Mouse (Mus musculus) small intestine, adult 2 months (tissue): ENCODE results near the gene Grifin. TPM values are rescaled to one million over a fixed set of nuclear protein-coding genes. Genes with fewer than 3 reads are reported as not detected.

Source experiments
- H3K27ac ChIP-seq: fragments of 200-500 bp; 2 replicates; pipeline ENCODE4 v1.5.1; 2012; ENCODE audit warnings: low read depth, low read length, control low read depth, inconsistent platforms; ENCODE audit not compliant: insufficient read depth
- H3K27me3 ChIP-seq: fragments of 200-500 bp; 2 replicates; pipeline ENCODE4 v1.6.1; 2012; ENCODE audit warnings: mild to moderate bottlenecking, moderate library complexity, low read length, inconsistent platforms; ENCODE audit not compliant: control insufficient read depth, insufficient read depth
- H3K36me3 ChIP-seq: fragments of 200-500 bp; 2 replicates; pipeline ENCODE4 v1.6.1; 2012; ENCODE audit warnings: mild to moderate bottlenecking, low read length, control low read depth, inconsistent platforms; ENCODE audit not compliant: control insufficient read depth, insufficient read depth
- H3K4me1 ChIP-seq: fragments of 200-500 bp; 2 replicates; pipeline ENCODE4 v1.6.1; 2012; ENCODE audit warnings: low read length, inconsistent platforms, mixed read lengths; ENCODE audit not compliant: control insufficient read depth, insufficient read depth, insufficient read length
- H3K4me3 ChIP-seq: fragments of 200-500 bp; 2 replicates; pipeline ENCODE4 v1.5.1; 2012; ENCODE audit warnings: low read depth, mild to moderate bottlenecking, control low read depth, inconsistent platforms, low read length, moderate library complexity
- CTCF ChIP-seq: fragments of 200-500 bp; IDR thresholded peaks from 2 replicates; pipeline ENCODE4 v1.5.1; 2012; ENCODE audit warnings: low read depth, mild to moderate bottlenecking, control low read depth, inconsistent platforms, low read length, moderate library complexity, mixed read lengths; ENCODE audit not compliant: insufficient replicate concordance, insufficient read length; ENCODE audit errors: extremely low read depth
- POLR2A ChIP-seq: fragments of 200-500 bp; IDR thresholded peaks from 2 replicates; pipeline ENCODE4 v1.6.1; 2012; ENCODE audit warnings: low read depth, mild to moderate bottlenecking, control low read depth, inconsistent platforms, low read length, moderate library complexity
- WGBS: fragments of 180-500 bp; shearing (Covaris S2); methylation state at CpG from one replicate; pipeline ENCODE4 v1.1.7; 2018; 5-methylcytosine and 5-hydroxymethylcytosine counted together
- polyA plus RNA-seq: library from polyadenylated mRNA; depleted of rRNA; stranded (reverse); fragments of >200 nt; gene quantifications from 2 replicates; pipeline ENCODE4 v1.2.3, GENCODE M21; 2012

Gene Grifin
- polyA plus RNA-seq, 1 experiment = not detected

GRCm38 (mm10) chr5:140589082-140589774, 24.4 kb upstream of the Grifin start:
- 65% methylated on average over 16 of the region's 16 CpGs for WGBS
- TF ChIP-seq CTCF = no peak
- TF ChIP-seq POLR2A = no peak
- H3K36me3 ChIP-seq = no peaks in the 10 kb centered on the region

DNA sequence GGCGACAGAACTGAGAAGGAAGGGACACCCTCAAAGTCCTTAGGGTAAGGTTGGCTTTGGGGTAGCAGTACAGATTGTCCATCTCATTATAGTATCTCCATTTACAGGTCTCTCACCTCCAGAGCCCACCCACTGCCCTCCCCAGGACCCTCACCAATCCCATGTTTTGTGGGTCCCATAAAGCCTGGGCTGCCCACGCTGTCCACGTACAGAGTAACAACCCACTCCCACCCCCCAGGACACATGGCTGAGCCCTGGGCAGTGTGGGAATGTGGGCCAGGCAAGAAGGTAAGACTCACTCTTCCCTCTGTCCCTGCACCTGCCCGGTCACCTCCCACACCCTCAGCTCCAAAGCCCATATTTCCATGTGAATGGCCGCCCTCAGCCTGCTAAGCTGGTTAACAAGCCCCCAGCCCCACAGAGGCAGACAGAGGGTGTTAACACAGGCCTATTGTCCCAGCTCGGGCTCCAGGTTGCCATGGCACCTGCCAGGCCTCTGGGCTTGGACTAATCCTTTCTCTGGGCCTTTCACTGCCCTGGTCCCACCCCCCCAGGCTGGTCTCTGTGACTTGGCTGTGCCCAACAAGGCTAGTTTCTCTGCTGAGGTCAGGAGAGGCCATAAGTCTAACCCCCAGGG, 19.0 kb upstream of the Grifin start:
- no peak for TF ChIP-seq POLR2A
- no peak for TF ChIP-seq CTCF
- Histone ChIP-seq H3K4me1 (no peaks in the 10 kb centered on the region), H3K27ac (no peak overlapping the region), H3K27me3 (no peaks in the 10 kb centered on the region), H3K4me3 (no peak overlapping the region), H3K36me3 (no peaks in the 10 kb centered on the region)
- WGBS = 89% methylated on average over 6 of the region's 6 CpGs

More at GRCm38 (mm10) chr5:140589082-140589774, 24.4 kb upstream of the Grifin start:
- Histone ChIP-seq H3K27ac (no peak overlapping the region), H3K4me1 (no peaks in the 10 kb centered on the region), H3K27me3 (no peaks in the 10 kb centered on the region), H3K4me3 (no peak overlapping the region)

DNA sequence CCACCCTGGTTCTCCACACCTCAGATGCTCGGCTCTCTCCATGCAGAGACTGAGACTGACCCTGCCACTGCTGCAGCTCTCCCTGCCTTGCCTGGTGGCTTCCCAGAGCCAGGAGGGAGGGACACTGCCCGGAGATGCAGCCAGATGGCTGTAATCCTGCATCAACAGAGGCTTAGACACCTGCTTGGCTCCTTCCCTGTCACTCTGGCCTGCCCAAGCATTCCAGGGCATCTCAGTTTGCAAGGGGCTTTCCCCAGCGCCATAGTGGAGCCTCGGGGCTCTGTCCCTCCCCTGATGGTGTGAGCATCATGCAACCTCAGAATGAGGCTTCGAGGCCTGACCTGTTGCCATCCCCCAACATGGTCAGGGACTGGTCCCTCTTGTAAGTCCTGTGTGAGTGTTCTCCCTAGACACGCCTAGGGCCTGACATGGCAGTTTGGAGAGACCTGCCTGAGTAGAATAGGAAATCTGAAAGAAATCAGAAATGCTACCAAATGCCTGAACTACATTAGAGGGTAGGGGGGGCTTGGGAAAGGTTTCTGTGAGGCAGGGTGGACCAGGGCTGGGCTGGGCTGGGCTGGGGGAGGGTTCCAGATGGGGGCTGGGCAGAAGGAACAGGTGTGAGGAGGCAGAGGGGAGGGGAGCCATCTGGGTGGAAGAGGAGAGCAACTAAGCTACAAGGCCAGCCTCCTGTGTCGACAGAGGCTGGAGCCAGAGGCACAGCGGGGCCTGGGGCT, 18.3 kb upstream of the Grifin start:
- Histone ChIP-seq H3K4me3 (no peak overlapping the region), H3K27me3 (no peaks in the 10 kb centered on the region), H3K36me3 (no peaks in the 10 kb centered on the region), H3K4me1 (no peaks in the 10 kb centered on the region), H3K27ac (no peak overlapping the region)
- WGBS = 64% methylated on average over 8 of the region's 8 CpGs
- TF ChIP-seq CTCF (no peak), POLR2A (no peak)

GRCm38 (mm10) chr5:140581569-140581968, 16.7 kb upstream of the Grifin start:
- WGBS = 34% methylated on average over 5 of the region's 5 CpGs
- no peaks in the 10 kb centered on the region for H3K4me1 ChIP-seq
- H3K36me3 ChIP-seq = no peaks in the 10 kb centered on the region
- no peak for TF ChIP-seq CTCF
- TF ChIP-seq POLR2A = no peak
- no peaks in the 10 kb centered on the region for H3K27me3 ChIP-seq
- no peak overlapping the region for H3K27ac ChIP-seq
- H3K4me3 ChIP-seq = no peak overlapping the region

DNA sequence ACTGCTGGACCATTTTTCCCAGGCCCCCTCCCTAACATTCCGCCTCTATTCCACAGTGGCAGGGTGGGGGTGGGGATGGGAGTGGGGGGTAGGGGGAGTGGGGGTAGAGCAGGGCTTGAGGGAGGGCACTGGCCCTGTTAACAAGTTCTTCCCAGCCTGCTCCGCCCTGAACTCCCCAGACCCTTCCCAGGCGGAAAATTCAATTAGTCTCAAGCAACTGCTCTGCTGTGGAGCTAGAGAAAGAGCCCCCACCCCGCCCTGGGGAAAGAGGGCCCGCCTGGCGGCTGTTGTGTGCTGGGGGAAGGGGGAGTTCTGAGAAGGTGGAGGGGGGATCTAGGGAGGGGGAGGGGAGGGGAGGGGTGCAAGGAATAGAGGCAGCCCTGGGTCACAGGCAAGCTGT, 14.9 kb upstream of the Grifin start:
- Histone ChIP-seq H3K36me3 (no peaks in the 10 kb centered on the region), H3K27me3 (no peaks in the 10 kb centered on the region), H3K27ac (no peak overlapping the region), H3K4me1 (peaks cover 4% of the 10 kb centered on the region; the same call in 1 of the 2 replicates), H3K4me3 (no peak overlapping the region)
- 72% methylated on average over 6 of the region's 6 CpGs for WGBS
- no peak for TF ChIP-seq POLR2A
- no peak for TF ChIP-seq CTCF

DNA sequence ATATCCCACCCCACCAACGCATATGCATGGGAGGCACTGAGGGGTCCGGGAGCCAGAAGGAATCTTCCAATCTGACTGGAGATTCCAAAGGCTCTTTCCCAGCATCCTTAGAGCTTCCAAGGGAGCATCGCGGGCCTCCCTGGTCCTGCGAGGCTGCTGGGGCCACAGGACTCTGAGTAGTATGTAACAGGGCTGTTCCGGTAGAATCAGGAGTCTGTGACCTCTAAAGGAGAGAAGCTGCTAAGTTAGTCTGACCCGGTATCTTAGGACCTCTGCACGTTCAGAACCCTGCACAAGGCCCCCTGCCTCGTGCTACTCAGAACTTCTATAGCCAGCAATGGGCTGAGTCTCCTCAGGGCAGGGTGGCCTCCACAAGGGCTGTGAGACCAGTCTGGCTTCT, 14.3 kb upstream of the Grifin start:
- Histone ChIP-seq H3K4me3 (no peak overlapping the region), H3K36me3 (no peaks in the 10 kb centered on the region), H3K27ac (no peak overlapping the region), H3K27me3 (no peaks in the 10 kb centered on the region), H3K4me1 (peaks cover 4% of the 10 kb centered on the region; the same call in 1 of the 2 replicates)
- no peak for TF ChIP-seq POLR2A
- TF ChIP-seq CTCF = no peak
- 75% methylated on average over 9 of the region's 9 CpGs for WGBS

- Histone ChIP-seq H3K36me3 (no peaks in the 10 kb centered on the region), H3K27me3 (no peaks in the 10 kb centered on the region), H3K4me3 (no peak overlapping the region), H3K27ac (no peak overlapping the region), H3K4me1 (peaks cover 4% of the 10 kb centered on the region; the same call in 1 of the 2 replicates)
- WGBS = 57% methylated on average over 5 of the region's 5 CpGs
- TF ChIP-seq CTCF (no peak), POLR2A (no peak)
Observed at GRCm38 (mm10) chr5:140575381-140575866, 10.6 kb upstream of the Grifin start.
